Mouse (Mus musculus): Measurements from ENCODE around the gene Ap1b1. TPM values are rescaled to one million over a fixed set of nuclear protein-coding genes. Genes with fewer than 3 reads are reported as not detected.
"Not testable (repeated sequence)": the region's sequence is repeated elsewhere in the genome, so short reads cannot be mapped to it uniquely, and the experiment has no call there.

The Ap1b1 gene
- polyA plus RNA-seq, 1 experiment from 2014 or later: 41.8 TPM

GRCm38 (mm10) chr11:5065056-5065821 is 78.6 kb downstream of the Ap1b1 start, which contains the start of gene Gas2l1:
Gene Gas2l1 (minus strand): TSS chr11:5065327.
- H3K27me3 ChIP-seq (ENCODE audit: control insufficient read depth, insufficient read depth, low read length): 0 out of 2 replicates have a peak, but pooled peaks cover 2% of the 10 kb centered on the region
- H3K4me1 ChIP-seq (replicated peaks; ENCODE audit: control insufficient read depth, insufficient read depth): peaks cover 25% of the 10 kb centered on the region
- TF ChIP-seq CTCF (IDR thresholded peaks at IDR 0.05; ENCODE audit: low read depth) (peak; percentile 81), EP300 (optimal IDR thresholded peaks at IDR 0.05) (no peak)
- peak within 1 kb of the TSS; percentile 71 for H3K4me2 ChIP-seq (replicated peaks; ENCODE audit: low read depth)
- H3K4me3 ChIP-seq (ENCODE audit: low read depth, low read length): peak within 1 kb of the TSS; percentile 72
- peak; percentile 92 for DNase-seq (ENCODE audit: low spot score)
- peaks cover 10% of the 10 kb centered on the region; the same call in 1 of the 2 replicates for H3K36me3 ChIP-seq (ENCODE audit: control insufficient read depth, insufficient read depth, low read length)
- under 1% methylated on average over 50 of the region's 50 CpGs for WGBS
- peak within 1 kb of the TSS; percentile 56; the same call in 1 of the 2 replicates for H3K27ac ChIP-seq (replicated peaks)
- peak; percentile 68 for ATAC-seq (ENCODE audit: low FRiP score, low TSS enrichment)
- H3K9me3 ChIP-seq (ENCODE audit: control insufficient read depth, low read length): no peaks in the 10 kb centered on the region
- H3K9ac ChIP-seq (ENCODE audit: low read length): peak within 1 kb of the TSS; percentile 75

GRCm38 (mm10) chr11:5067063-5067462 is 80.4 kb downstream of the Ap1b1 start:
- no peak for DNase-seq (ENCODE audit: low spot score)
- peaks cover 17% of the 10 kb centered on the region for H3K4me1 ChIP-seq (replicated peaks; ENCODE audit: control insufficient read depth, insufficient read depth)
- TF ChIP-seq EP300 (optimal IDR thresholded peaks at IDR 0.05): no peak
- H3K27ac ChIP-seq (replicated peaks): no peak overlapping the region
- peaks cover 17% of the 10 kb centered on the region for H3K36me3 ChIP-seq (ENCODE audit: control insufficient read depth, insufficient read depth, low read length)
- ATAC-seq (ENCODE audit: low FRiP score, low TSS enrichment): no peak
- no peaks in the 10 kb centered on the region for H3K9me3 ChIP-seq (ENCODE audit: control insufficient read depth, low read length)
- no peak overlapping the region for H3K4me3 ChIP-seq (ENCODE audit: low read depth, low read length)
- no peak overlapping the region for H3K4me2 ChIP-seq (replicated peaks; ENCODE audit: low read depth)
- no peak overlapping the region for H3K9ac ChIP-seq (ENCODE audit: low read length)
- no peaks in the 10 kb centered on the region for H3K27me3 ChIP-seq (ENCODE audit: control insufficient read depth, insufficient read depth, low read length)

DNA sequence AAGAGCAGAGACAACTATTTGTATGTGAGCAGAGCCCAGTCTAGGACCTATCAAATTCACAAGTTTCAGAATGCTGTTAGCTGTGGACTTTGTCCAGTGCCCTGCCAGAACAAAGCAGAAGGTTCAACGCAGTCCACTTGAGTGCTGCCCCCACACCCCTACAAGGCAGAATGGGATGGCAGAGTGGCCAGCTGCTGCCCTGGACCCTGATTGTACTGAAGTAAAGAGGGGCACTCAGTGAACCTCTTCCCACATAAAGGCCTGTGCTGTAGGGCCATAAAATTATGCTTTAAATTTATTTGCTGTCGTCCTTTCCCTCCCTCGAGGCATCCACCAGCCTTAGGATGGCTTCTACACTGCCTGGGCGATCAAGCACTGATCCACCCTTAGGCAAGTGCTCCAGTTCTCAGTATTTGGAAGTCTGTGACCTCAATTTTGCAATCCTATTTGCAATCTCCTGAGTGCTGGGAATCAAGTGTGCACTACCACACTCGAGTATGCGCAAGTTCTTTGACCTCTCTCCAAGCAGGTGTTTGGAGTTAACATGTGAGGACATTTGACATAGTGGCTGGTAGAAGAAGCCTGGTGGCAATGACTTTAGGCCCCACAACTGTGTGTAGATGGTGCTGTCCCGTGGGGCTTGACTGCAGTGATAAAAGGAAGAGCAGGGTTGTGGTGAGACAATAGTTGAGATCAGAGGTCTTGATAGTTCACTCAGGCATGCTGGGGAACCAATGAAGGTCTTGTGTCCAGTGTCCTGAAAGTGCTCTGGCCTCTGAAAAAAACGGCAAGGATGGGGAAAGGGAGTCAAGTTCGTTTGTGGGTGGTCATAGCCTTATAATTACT is 81.7 kb downstream of the Ap1b1 start:
- DNase-seq (ENCODE audit: low spot score): no peak
- Histone ChIP-seq H3K4me3 (ENCODE audit: low read depth, low read length) (no peak overlapping the region), H3K36me3 (ENCODE audit: control insufficient read depth, insufficient read depth, low read length) (peaks cover 29% of the 10 kb centered on the region), H3K9ac (ENCODE audit: low read length) (no peak overlapping the region), H3K9me3 (ENCODE audit: control insufficient read depth, low read length) (no peaks in the 10 kb centered on the region), H3K27ac (replicated peaks) (no peak overlapping the region), H3K4me2 (replicated peaks; ENCODE audit: low read depth) (no peak overlapping the region), H3K27me3 (ENCODE audit: control insufficient read depth, insufficient read depth, low read length) (no peaks in the 10 kb centered on the region), H3K4me1 (replicated peaks; ENCODE audit: control insufficient read depth, insufficient read depth) (peaks cover 7% of the 10 kb centered on the region)
- ATAC-seq (ENCODE audit: low FRiP score, low TSS enrichment): no peak
- WGBS: 74% methylated on average over 9 of the region's 9 CpGs
- no peak for TF ChIP-seq EP300 (optimal IDR thresholded peaks at IDR 0.05)

- DNase-seq (ENCODE audit: low spot score) (no peak), ATAC-seq (ENCODE audit: low FRiP score, low TSS enrichment) (no peak)
- Histone ChIP-seq H3K9ac (ENCODE audit: low read length) (no peak overlapping the region), H3K27me3 (ENCODE audit: control insufficient read depth, insufficient read depth, low read length) (no peaks in the 10 kb centered on the region), H3K9me3 (ENCODE audit: control insufficient read depth, low read length) (no peaks in the 10 kb centered on the region), H3K36me3 (ENCODE audit: control insufficient read depth, insufficient read depth, low read length) (peaks cover 38% of the 10 kb centered on the region), H3K4me3 (ENCODE audit: low read depth, low read length) (no peak overlapping the region), H3K4me1 (replicated peaks; ENCODE audit: control insufficient read depth, insufficient read depth) (no peaks in the 10 kb centered on the region), H3K27ac (replicated peaks) (no peak overlapping the region), H3K4me2 (replicated peaks; ENCODE audit: low read depth) (no peak overlapping the region)
- WGBS: 72% methylated on average over 4 of the region's 4 CpGs
- TF ChIP-seq CTCF (IDR thresholded peaks at IDR 0.05; ENCODE audit: low read depth) (peak; percentile 68), EP300 (optimal IDR thresholded peaks at IDR 0.05) (no peak)
Observed at GRCm38 (mm10) chr11:5074882-5075281, 88.3 kb downstream of the Ap1b1 start.

- Histone ChIP-seq H3K4me3 (ENCODE audit: low read depth, low read length) (no peak overlapping the region), H3K4me2 (replicated peaks; ENCODE audit: low read depth) (no peak overlapping the region), H3K9ac (ENCODE audit: low read length) (no peak overlapping the region), H3K9me3 (ENCODE audit: control insufficient read depth, low read length) (no peaks in the 10 kb centered on the region), H3K4me1 (replicated peaks; ENCODE audit: control insufficient read depth, insufficient read depth) (no peaks in the 10 kb centered on the region), H3K27ac (replicated peaks) (no peak overlapping the region), H3K36me3 (ENCODE audit: control insufficient read depth, insufficient read depth, low read length) (peaks cover 36% of the 10 kb centered on the region), H3K27me3 (ENCODE audit: control insufficient read depth, insufficient read depth, low read length) (no peaks in the 10 kb centered on the region)
- DNase-seq (ENCODE audit: low spot score) (no peak), ATAC-seq (ENCODE audit: low FRiP score, low TSS enrichment) (no peak)
- TF ChIP-seq CTCF (IDR thresholded peaks at IDR 0.05; ENCODE audit: low read depth) (peak; percentile 51), EP300 (optimal IDR thresholded peaks at IDR 0.05) (no peak)
Observed at GRCm38 (mm10) chr11:5075760-5076159, 89.1 kb downstream of the Ap1b1 start.

DNA sequence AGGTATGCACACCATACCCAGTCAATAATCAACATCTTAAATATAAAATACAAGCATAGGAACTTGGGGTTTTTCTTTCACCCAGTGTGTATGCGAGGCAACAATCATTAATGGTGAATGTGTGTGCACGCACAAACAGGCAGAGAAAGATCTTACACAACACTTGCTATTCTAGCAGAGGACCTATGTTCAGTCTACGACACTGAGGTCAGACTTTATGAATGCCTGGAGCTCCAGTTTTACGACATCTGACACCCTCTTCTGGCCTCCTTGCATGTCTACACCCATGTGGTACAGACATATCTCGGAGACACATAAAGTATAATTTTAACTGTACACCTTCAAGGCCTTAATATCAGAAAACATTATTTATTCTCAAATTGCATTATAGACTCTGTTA is 90.2 kb downstream of the Ap1b1 start:
- not testable (repeated sequence) for H3K27ac ChIP-seq (replicated peaks); DNase-seq (ENCODE audit: low spot score); H3K27me3 ChIP-seq (ENCODE audit: control insufficient read depth, insufficient read depth, low read length); H3K4me3 ChIP-seq (ENCODE audit: low read depth, low read length); ATAC-seq (ENCODE audit: low FRiP score, low TSS enrichment); H3K4me2 ChIP-seq (replicated peaks; ENCODE audit: low read depth); H3K9me3 ChIP-seq (ENCODE audit: control insufficient read depth, low read length); H3K4me1 ChIP-seq (replicated peaks; ENCODE audit: control insufficient read depth, insufficient read depth); H3K9ac ChIP-seq (ENCODE audit: low read length)
- peaks cover 35% of the 10 kb centered on the region for H3K36me3 ChIP-seq (ENCODE audit: control insufficient read depth, insufficient read depth, low read length)
- 92% methylated on average over 4 of the region's 5 CpGs for WGBS
